Mouse (Mus musculus): ENCODE measurements around the gene Gm21969. TPM values are rescaled to one million over a fixed set of nuclear protein-coding genes. Genes with fewer than 3 reads are reported as not detected.
A peak's percentile ranks its signal among the peaks of the same experiment; 100 is the strongest.

The Gm21969 gene
- polyA plus RNA-seq, 1 experiment from 2014 or later = not detected

DNA sequence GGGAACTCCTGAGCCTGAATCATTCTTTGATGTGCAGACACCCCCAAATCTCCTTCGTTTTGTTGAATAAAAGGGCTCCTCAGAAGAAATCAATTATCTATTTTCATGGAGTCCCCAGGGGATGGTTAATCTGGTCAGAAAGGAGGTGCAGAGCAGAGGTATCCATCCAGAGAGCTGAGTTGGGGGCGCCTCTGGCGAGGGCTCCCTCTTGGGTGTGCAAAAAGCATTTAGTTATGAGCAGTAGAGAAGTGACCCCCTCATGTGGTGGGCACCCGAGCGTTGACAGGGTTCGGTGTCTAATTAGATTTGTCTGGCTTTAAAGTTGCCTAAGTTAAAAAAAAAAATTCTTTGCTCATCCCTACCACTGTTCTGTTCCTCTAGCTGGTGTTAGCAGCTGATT is 8.0 kb downstream of the Gm21969 start:
- ATAC-seq (replicated peaks; ENCODE audit: insufficient number of reproducible peaks, low FRiP score, low TSS enrichment, low read depth) = 0 out of 2 replicates have a peak, but pooled peaks have one; percentile 51
- Histone ChIP-seq H3K4me2 (ENCODE audit: low read depth, low read length) (no peak overlapping the region), H3K27ac (replicated peaks; ENCODE audit: low read depth, low read length) (no peak overlapping the region), H3K4me3 (ENCODE audit: low read depth, low read length) (no peak overlapping the region), H3K9me3 (replicated peaks; ENCODE audit: control insufficient read depth, low read length) (no peaks in the 10 kb centered on the region), H3K27me3 (ENCODE audit: control insufficient read depth, insufficient read depth, low read length) (no peaks in the 10 kb centered on the region), H3K9ac (replicated peaks; ENCODE audit: low read length) (no peak overlapping the region), H3K4me1 (ENCODE audit: control insufficient read depth, insufficient read depth, low read length) (no peaks in the 10 kb centered on the region), H3K36me3 (replicated peaks; ENCODE audit: control insufficient read depth, insufficient read depth, low read depth, low read length) (peaks cover 3% of the 10 kb centered on the region; the same call in 1 of the 2 replicates)
- 52% methylated on average over 6 of the region's 6 CpGs for WGBS
- no peak for DNase-seq (ENCODE audit: low spot score)

DNA sequence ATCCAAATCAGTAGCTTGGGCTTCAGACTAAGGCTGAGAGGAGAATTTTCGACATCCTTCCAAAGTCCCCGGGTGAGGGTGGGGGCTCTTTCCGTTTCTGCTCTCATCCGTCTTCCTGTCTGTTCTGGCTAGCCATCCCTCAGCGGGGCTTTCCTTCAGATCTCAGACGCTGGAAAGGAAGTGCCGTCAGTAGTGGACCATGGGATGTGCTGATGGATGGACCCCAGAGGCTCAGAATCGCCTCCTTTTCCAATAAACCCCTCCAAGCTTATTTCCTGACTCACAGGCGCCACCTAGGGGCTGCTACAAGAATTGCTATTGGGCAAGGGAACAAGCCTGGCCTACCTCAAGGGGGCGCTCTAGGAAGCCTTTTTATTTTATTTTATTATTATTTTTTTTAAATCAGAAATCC is 8.6 kb downstream of the Gm21969 start:
- ATAC-seq (replicated peaks; ENCODE audit: insufficient number of reproducible peaks, low FRiP score, low TSS enrichment, low read depth) (peak; percentile 53; the same call in 1 of the 2 replicates), DNase-seq (ENCODE audit: low spot score) (peak; percentile 86)
- Histone ChIP-seq H3K9me3 (replicated peaks; ENCODE audit: control insufficient read depth, low read length) (no peaks in the 10 kb centered on the region), H3K4me1 (ENCODE audit: control insufficient read depth, insufficient read depth, low read length) (no peaks in the 10 kb centered on the region), H3K4me2 (ENCODE audit: low read depth, low read length) (peak overlapping the region; percentile 14; the same call in 1 of the 2 replicates), H3K27me3 (ENCODE audit: control insufficient read depth, insufficient read depth, low read length) (no peaks in the 10 kb centered on the region), H3K9ac (replicated peaks; ENCODE audit: low read length) (no peak overlapping the region), H3K4me3 (ENCODE audit: low read depth, low read length) (no peak overlapping the region), H3K27ac (replicated peaks; ENCODE audit: low read depth, low read length) (no peak overlapping the region), H3K36me3 (replicated peaks; ENCODE audit: control insufficient read depth, insufficient read depth, low read depth, low read length) (peaks cover 3% of the 10 kb centered on the region; the same call in 1 of the 2 replicates)
- 4% methylated on average over 10 of the region's 10 CpGs for WGBS

GRCm38 (mm10) chr4:139614524-139615260 is 11.7 kb downstream of the Gm21969 start:
- Histone ChIP-seq H3K27ac (replicated peaks; ENCODE audit: low read depth, low read length) (no peak overlapping the region), H3K4me2 (ENCODE audit: low read depth, low read length) (no peak overlapping the region), H3K4me3 (ENCODE audit: low read depth, low read length) (no peak overlapping the region), H3K36me3 (replicated peaks; ENCODE audit: control insufficient read depth, insufficient read depth, low read depth, low read length) (peaks cover 3% of the 10 kb centered on the region; the same call in 1 of the 2 replicates), H3K9me3 (replicated peaks; ENCODE audit: control insufficient read depth, low read length) (no peaks in the 10 kb centered on the region), H3K9ac (replicated peaks; ENCODE audit: low read length) (no peak overlapping the region), H3K4me1 (ENCODE audit: control insufficient read depth, insufficient read depth, low read length) (no peaks in the 10 kb centered on the region), H3K27me3 (ENCODE audit: control insufficient read depth, insufficient read depth, low read length) (no peaks in the 10 kb centered on the region)
- DNase-seq (ENCODE audit: low spot score) (no peak), ATAC-seq (replicated peaks; ENCODE audit: insufficient number of reproducible peaks, low FRiP score, low TSS enrichment, low read depth) (no peak)
- 94% methylated on average over 21 of the region's 21 CpGs for WGBS

GRCm38 (mm10) chr4:139616276-139617000 is 13.5 kb downstream of the Gm21969 start:
- no peak overlapping the region for H3K27ac ChIP-seq (replicated peaks; ENCODE audit: low read depth, low read length)
- peaks cover 3% of the 10 kb centered on the region; the same call in 1 of the 2 replicates for H3K36me3 ChIP-seq (replicated peaks; ENCODE audit: control insufficient read depth, insufficient read depth, low read depth, low read length)
- ATAC-seq (replicated peaks; ENCODE audit: insufficient number of reproducible peaks, low FRiP score, low TSS enrichment, low read depth) = no peak
- H3K27me3 ChIP-seq (ENCODE audit: control insufficient read depth, insufficient read depth, low read length) = no peaks in the 10 kb centered on the region
- no peaks in the 10 kb centered on the region for H3K4me1 ChIP-seq (ENCODE audit: control insufficient read depth, insufficient read depth, low read length)
- no peaks in the 10 kb centered on the region for H3K9me3 ChIP-seq (replicated peaks; ENCODE audit: control insufficient read depth, low read length)
- peak overlapping the region; percentile 32 for H3K4me2 ChIP-seq (ENCODE audit: low read depth, low read length)
- H3K9ac ChIP-seq (replicated peaks; ENCODE audit: low read length) = peak overlapping the region; percentile 50
- peak overlapping the region; percentile 16 for H3K4me3 ChIP-seq (ENCODE audit: low read depth, low read length)
- peak; percentile 68 for DNase-seq (ENCODE audit: low spot score)
- 13% methylated on average over 24 of the region's 24 CpGs for WGBS

- Histone ChIP-seq H3K27ac (replicated peaks; ENCODE audit: low read depth, low read length) (no peak overlapping the region), H3K36me3 (replicated peaks; ENCODE audit: control insufficient read depth, insufficient read depth, low read depth, low read length) (peaks cover 3% of the 10 kb centered on the region; the same call in 1 of the 2 replicates), H3K4me1 (ENCODE audit: control insufficient read depth, insufficient read depth, low read length) (no peaks in the 10 kb centered on the region), H3K9ac (replicated peaks; ENCODE audit: low read length) (no peak overlapping the region), H3K4me2 (ENCODE audit: low read depth, low read length) (peak overlapping the region; percentile 19), H3K27me3 (ENCODE audit: control insufficient read depth, insufficient read depth, low read length) (no peaks in the 10 kb centered on the region), H3K9me3 (replicated peaks; ENCODE audit: control insufficient read depth, low read length) (no peaks in the 10 kb centered on the region), H3K4me3 (ENCODE audit: low read depth, low read length) (no peak overlapping the region; the same call in 1 of the 2 replicates)
- DNase-seq (ENCODE audit: low spot score) (no peak), ATAC-seq (replicated peaks; ENCODE audit: insufficient number of reproducible peaks, low FRiP score, low TSS enrichment, low read depth) (no peak)
- 67% methylated on average over 3 of the region's 3 CpGs for WGBS
Measured at GRCm38 (mm10) chr4:139617001-139617364, 14.0 kb downstream of the Gm21969 start.

DNA sequence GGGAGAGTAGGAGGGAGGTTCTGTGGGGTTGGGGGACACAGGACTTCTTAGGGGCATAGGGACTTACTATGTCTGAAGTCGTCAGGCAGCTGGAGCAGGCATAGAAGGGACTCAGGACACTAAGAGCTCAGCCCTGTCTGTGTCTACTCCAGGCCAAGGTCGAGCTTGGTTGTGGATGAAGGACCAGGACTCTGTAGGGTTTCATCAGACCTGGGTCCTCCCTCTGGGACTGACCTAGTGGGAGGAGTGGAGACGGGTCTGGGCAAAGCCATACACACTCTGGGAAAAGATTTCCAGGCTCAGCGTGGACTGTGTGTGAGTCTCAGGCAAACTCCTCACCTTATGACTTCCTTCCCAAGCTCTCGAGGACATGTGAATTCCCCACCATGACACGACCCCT is 16.8 kb downstream of the Gm21969 start:
- no peaks in the 10 kb centered on the region for H3K9me3 ChIP-seq (replicated peaks; ENCODE audit: control insufficient read depth, low read length)
- no peaks in the 10 kb centered on the region for H3K36me3 ChIP-seq (replicated peaks; ENCODE audit: control insufficient read depth, insufficient read depth, low read depth, low read length)
- no peaks in the 10 kb centered on the region for H3K4me1 ChIP-seq (ENCODE audit: control insufficient read depth, insufficient read depth, low read length)
- no peak overlapping the region for H3K4me3 ChIP-seq (ENCODE audit: low read depth, low read length)
- H3K27me3 ChIP-seq (ENCODE audit: control insufficient read depth, insufficient read depth, low read length) = no peaks in the 10 kb centered on the region
- no peak for DNase-seq (ENCODE audit: low spot score)
- ATAC-seq (replicated peaks; ENCODE audit: insufficient number of reproducible peaks, low FRiP score, low TSS enrichment, low read depth) = no peak
- WGBS = 77% methylated on average over 6 of the region's 6 CpGs
- H3K9ac ChIP-seq (replicated peaks; ENCODE audit: low read length) = no peak overlapping the region
- H3K27ac ChIP-seq (replicated peaks; ENCODE audit: low read depth, low read length) = no peak overlapping the region
- no peak overlapping the region for H3K4me2 ChIP-seq (ENCODE audit: low read depth, low read length)

- Histone ChIP-seq H3K27me3 (ENCODE audit: control insufficient read depth, insufficient read depth, low read length) (no peaks in the 10 kb centered on the region), H3K4me2 (ENCODE audit: low read depth, low read length) (peak within 1 kb of the TSS; percentile 71), H3K9me3 (replicated peaks; ENCODE audit: control insufficient read depth, low read length) (no peaks in the 10 kb centered on the region), H3K27ac (replicated peaks; ENCODE audit: low read depth, low read length) (no peak within 1 kb of the TSS), H3K9ac (replicated peaks; ENCODE audit: low read length) (peak within 1 kb of the TSS; percentile 55), H3K4me3 (ENCODE audit: low read depth, low read length) (peak within 1 kb of the TSS; percentile 50), H3K36me3 (replicated peaks; ENCODE audit: control insufficient read depth, insufficient read depth, low read depth, low read length) (no peaks in the 10 kb centered on the region), H3K4me1 (ENCODE audit: control insufficient read depth, insufficient read depth, low read length) (no peaks in the 10 kb centered on the region)
- peak; percentile 95 for DNase-seq (ENCODE audit: low spot score)
- 1% methylated on average over 32 of the region's 38 CpGs for WGBS
- peak; percentile 100 for ATAC-seq (replicated peaks; ENCODE audit: insufficient number of reproducible peaks, low FRiP score, low TSS enrichment, low read depth)
Measured at GRCm38 (mm10) chr4:139622373-139623282, 19.6 kb downstream of the Gm21969 start, which contains the start of gene Aldh4a1. Gene Aldh4a1, plus strand, starts transcription at chr4:139622866.

Measured in embryonic facial prominence, embryonic 11.5 days (tissue).